Mouse (Mus musculus) G1E (cell line): Measurements from ENCODE around the gene Rnf220.

Experiments
- CTCF ChIP-seq: IDR thresholded peaks from 2 replicates; pipeline ENCODE4 v1.5.1; 2012; ENCODE audit warnings: low read depth, low read length, inconsistent platforms, mixed read lengths
- GATA1 ChIP-seq: IDR thresholded peaks from 2 replicates; pipeline ENCODE4 v1.6.1; 2012; ENCODE audit warnings: borderline replicate concordance, low read length, inconsistent platforms, mixed read lengths
- GATA2 ChIP-seq: IDR thresholded peaks from 2 replicates; pipeline ENCODE4 v1.6.1; 2012; ENCODE audit warnings: low read depth, low read length, inconsistent platforms, borderline replicate concordance
- POLR2AphosphoS5 ChIP-seq: IDR thresholded peaks from 2 replicates; pipeline ENCODE4 v1.6.1; 2012; ENCODE audit warnings: low read depth, low read length, inconsistent platforms; ENCODE audit not compliant: insufficient replicate concordance
- TAL1 ChIP-seq: conservative IDR thresholded peaks from 2 replicates; pipeline ENCODE4 v1.6.1; 2012; ENCODE audit warnings: low read depth, low read length, inconsistent platforms, mixed read lengths

- TF ChIP-seq CTCF (peak; percentile 99), POLR2AphosphoS5 (no peak), GATA1 (no peak), TAL1 (no peak), GATA2 (no peak)
These were observed 229.6 kb downstream of the Rnf220 start for GRCm38 (mm10) chr4:117267284-117267683.
